15 mouse cellular contexts compared by ENCODE assay signal in genomic region chr11:25330696-25331095, GRCm38 (mm10).
"Had no signal": no experiment of that assay in that cellular context is flagged by ENCODE, and none has a peak within 500 bp of the region (broad histone marks: within the 10 kb centered on the region; RNA-seq: fewer than 3 reads in every experiment).

No protein-coding gene starts in this region.

- DNase-seq: lung, adult 2 months; lung, postnatal 14 days; lung, postnatal 36 days; right cerebral cortex, postnatal 14 days; thymus, adult 2 months; thymus, postnatal 25 days; thymus, postnatal 4 days had no signal

- H3K27ac ChIP-seq: lung, embryonic 15.5 days; macrophage; midbrain, embryonic 13.5 days; midbrain, embryonic 15.5 days; neural tube, embryonic 12.5 days; stomach, embryonic 15.5 days; stomach, postnatal 0 days had no signal

- H3K4me3 ChIP-seq: lung, embryonic 15.5 days; megakaryocyte, embryonic 14.5 days; midbrain, embryonic 13.5 days; midbrain, embryonic 15.5 days; neural tube, embryonic 12.5 days; stomach, embryonic 15.5 days had no signal
